Mouse (Mus musculus) hindbrain, embryonic 13.5 days (tissue): Measurements from ENCODE around the gene Galm. TPM values are rescaled to one million over a fixed set of nuclear protein-coding genes. Genes with fewer than 3 reads are reported as not detected.

Experiments used
- polyA plus RNA-seq: library from polyadenylated mRNA; unstranded; fragments of >200 nt; fragmentation: Nextera tagmentation; extraction: Ambion mirVana; gene quantifications from 2 replicates; pipeline ENCODE4 v1.2.1, GENCODE M21; 2015

Gene Galm
- polyA plus RNA-seq, 1 experiment from 2014 or later, result 2.4 TPM

Other genes with a start within 250 kb of the Galm start
- 34.2 and 35.4 TPM in 2 replicates for gene Atl2, start 231.3 kb upstream of the Galm start, polyA plus RNA-seq
- 60.4 and 64.1 TPM in 2 replicates for gene Hnrnpll, start 65.1 kb upstream of the Galm start, polyA plus RNA-seq
- 480 and 495 TPM in 2 replicates for gene Srsf7, start 79.8 kb downstream of the Galm start, polyA plus RNA-seq
- 0.17 and 0.18 TPM in 2 replicates for gene Ttc39d, start 80.0 kb downstream of the Galm start, polyA plus RNA-seq
- gene Gemin6, start 97.0 kb downstream of the Galm start, polyA plus RNA-seq, result 21.0 and 22.9 TPM in 2 replicates
- gene Morn2, start 162.7 kb downstream of the Galm start, polyA plus RNA-seq, result 53.2 and 55.3 TPM in 2 replicates
- 44.4 and 45.3 TPM in 2 replicates for gene Dhx57, start 163.0 kb downstream of the Galm start, polyA plus RNA-seq
- 1.2 and 1.5 TPM in 2 replicates for gene Arhgef33, start 179.9 kb downstream of the Galm start, polyA plus RNA-seq
- gene Gm10190, start 246.1 kb downstream of the Galm start, polyA plus RNA-seq, result 2.3 and 3.4 TPM in 2 replicates